Mouse (Mus musculus): Measurements from ENCODE around the gene Usp47. TPM values are rescaled to one million over a fixed set of nuclear protein-coding genes. Genes with fewer than 3 reads are reported as not detected.

The Usp47 gene
- total and polyA plus RNA-seq, 3 experiments: 37.3 to 122 (median 47.8) TPM

DNA sequence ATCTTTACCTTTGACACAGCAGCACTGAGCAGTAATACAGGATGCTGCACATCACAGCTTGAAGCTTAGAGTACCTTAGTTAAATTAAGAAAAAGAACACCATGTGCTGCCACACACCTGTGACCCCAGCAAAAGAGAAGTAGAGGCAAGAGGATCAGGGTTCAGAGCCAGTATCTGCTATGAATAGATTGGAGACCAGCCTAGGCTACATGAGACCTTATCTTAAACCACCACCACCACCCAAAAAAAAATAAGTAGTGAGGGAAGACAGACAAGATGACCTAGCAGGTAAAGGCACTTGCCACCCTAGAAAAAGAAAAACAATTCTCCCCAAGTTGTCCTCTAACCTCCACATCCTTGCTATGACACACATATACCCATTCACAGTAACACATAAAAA is 85.5 kb downstream of the Usp47 start:
- Histone ChIP-seq H3K4me1 (ENCODE audit: control insufficient read depth in 1 of 2, insufficient read depth in 2 of 2, low read length in 2 of 2) (peaks cover 0 to 13% of the 10 kb centered on the region in 2 experiments; a peak in 2 of 4 replicates), H3K27ac (ENCODE audit: control insufficient read depth, low read depth, low read length) (no peak overlapping the region), H3K9ac (ENCODE audit: control insufficient read depth, low read depth, low read length, poor library complexity, severe bottlenecking) (no peak overlapping the region), H3K79me2 (ENCODE audit: control insufficient read depth, insufficient read depth, low read length, poor library complexity) (no peaks in the 10 kb centered on the region), H3K36me3 (ENCODE audit: control insufficient read depth in 1 of 2, insufficient read depth in 2 of 2, low read length in 2 of 2) (peaks cover 13 to 19% of the 10 kb centered on the region in 2 experiments), H3K9me3 (replicated peaks; ENCODE audit: insufficient read depth, low read length) (no peaks in the 10 kb centered on the region), H3K4me3 (ENCODE audit: control insufficient read depth in 1 of 2, insufficient read depth in 1 of 2, low read depth in 2 of 2, low read length in 2 of 2) (no peak overlapping the region), H3K27me3 (ENCODE audit: control insufficient read depth in 1 of 2, insufficient read depth in 2 of 2, low read length in 2 of 2) (no peaks in the 10 kb centered on the region)
- no peak for TF ChIP-seq USF1 (IDR thresholded peaks at IDR 0.05; ENCODE audit: low read depth, low read length)
- TF ChIP-seq GABPA (IDR thresholded peaks at IDR 0.05; ENCODE audit: low read depth, low read length): no peak
- peak in 1 of 2 experiments; percentile 43; a peak in 1 of 4 replicates for TF ChIP-seq EP300 (IDR thresholded peaks at IDR 0.05; ENCODE audit: low read depth in 1 of 2, low read length in 2 of 2)
- TF ChIP-seq GATA1 (IDR thresholded peaks at IDR 0.05; ENCODE audit: low read depth, low read length): peak; percentile 28; the same call in 1 of the 2 replicates
- TF ChIP-seq TAL1 (IDR thresholded peaks at IDR 0.05; ENCODE audit: low read length): peak; percentile 22; the same call in 1 of the 2 replicates
- TF ChIP-seq ZNF384 (IDR thresholded peaks at IDR 0.05; ENCODE audit: low read depth, low read length): peak; percentile 53; the same call in 1 of the 2 replicates
- no peak for TF ChIP-seq E2F4 (IDR thresholded peaks at IDR 0.05; ENCODE audit: borderline replicate concordance, low read depth, low read length)
- no peak for TF ChIP-seq ZMIZ1 (IDR thresholded peaks at IDR 0.05; ENCODE audit: low read depth, low read length)
- TF ChIP-seq TCF12 (IDR thresholded peaks at IDR 0.05; ENCODE audit: low read depth, low read length): peak; percentile 67; the same call in 1 of the 2 replicates
- no peak for DNase-seq (ENCODE audit: low read depth, low spot score)

DNA sequence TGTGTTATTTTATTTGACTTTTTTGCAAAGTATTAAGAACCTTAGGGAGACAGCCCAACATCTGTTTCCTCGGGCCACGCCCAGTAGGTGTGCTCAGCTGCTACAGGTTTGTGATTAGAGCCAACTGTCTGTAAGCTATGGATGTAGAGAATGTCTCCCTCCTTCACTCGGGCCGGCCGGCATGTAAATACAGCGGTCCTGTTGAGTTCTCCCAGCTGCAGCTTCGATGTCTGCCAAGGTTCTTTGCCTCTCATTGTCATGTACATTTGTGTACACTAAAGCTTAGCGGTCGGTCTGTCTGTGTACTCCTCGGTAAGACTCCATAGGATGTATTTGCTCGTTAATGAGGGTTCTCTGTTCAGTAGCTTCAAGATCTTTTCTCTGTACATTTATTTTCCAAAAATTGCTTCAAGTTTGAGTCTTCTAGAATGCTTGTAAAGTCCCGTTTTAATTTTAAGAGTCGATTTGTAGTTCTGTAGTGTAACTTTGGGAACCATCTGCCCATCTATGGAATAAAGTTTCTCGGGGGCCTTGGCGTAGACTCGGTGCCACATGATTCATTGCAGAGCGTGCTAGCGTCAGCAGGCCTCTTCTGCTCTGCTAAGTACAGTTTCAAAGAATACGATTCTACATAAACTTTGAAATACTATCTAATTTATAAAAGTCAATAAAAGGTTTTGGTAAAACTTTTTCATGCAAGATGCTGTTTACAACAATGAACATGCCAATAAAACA is 87.5 kb downstream of the Usp47 start:
- H3K27ac ChIP-seq (ENCODE audit: control insufficient read depth, low read depth, low read length): no peak overlapping the region
- H3K36me3 ChIP-seq (ENCODE audit: control insufficient read depth in 1 of 2, insufficient read depth in 2 of 2, low read length in 2 of 2): peaks cover 13% of the 10 kb centered on the region in 2 experiments
- TF ChIP-seq USF1 (IDR thresholded peaks at IDR 0.05; ENCODE audit: low read depth, low read length) (no peak), MEF2A (IDR thresholded peaks at IDR 0.05; ENCODE audit: extremely low read depth, insufficient replicate concordance, low read depth, low read length, poor library complexity, severe bottlenecking) (no peak), TBP (IDR thresholded peaks at IDR 0.05; ENCODE audit: low read depth, low read length) (no peak), NRF1 (IDR thresholded peaks at IDR 0.05; ENCODE audit: insufficient read depth, low read depth, low read length, poor library complexity, severe bottlenecking) (no peak), ZNF384 (IDR thresholded peaks at IDR 0.05; ENCODE audit: low read depth, low read length) (no peak), ZC3H11A (IDR thresholded peaks at IDR 0.05; ENCODE audit: low read depth, low read length) (no peak), CHD1 (IDR thresholded peaks at IDR 0.05; ENCODE audit: low read depth, low read length) (no peak), RAD21 (IDR thresholded peaks at IDR 0.05; ENCODE audit: low read depth, low read length) (no peak), POLR2AphosphoS5 (IDR thresholded peaks at IDR 0.05; ENCODE audit: borderline replicate concordance, low read depth, low read length) (no peak), CHD2 (IDR thresholded peaks at IDR 0.05; ENCODE audit: low read length) (no peak)

More for the DNA sequence above, 87.5 kb downstream of the Usp47 start:
- H3K79me2 ChIP-seq (ENCODE audit: control insufficient read depth, insufficient read depth, low read length, poor library complexity): no peaks in the 10 kb centered on the region
- H3K9ac ChIP-seq (ENCODE audit: control insufficient read depth, low read depth, low read length, poor library complexity, severe bottlenecking): no peak overlapping the region
- DNase-seq (ENCODE audit: low read depth, low spot score): no peak
- peaks cover 0 to 13% of the 10 kb centered on the region in 2 experiments; a peak in 2 of 4 replicates for H3K4me1 ChIP-seq (ENCODE audit: control insufficient read depth in 1 of 2, insufficient read depth in 2 of 2, low read length in 2 of 2)
- no peak overlapping the region for H3K4me3 ChIP-seq (ENCODE audit: control insufficient read depth in 1 of 2, insufficient read depth in 1 of 2, low read depth in 2 of 2, low read length in 2 of 2)
- no peaks in the 10 kb centered on the region for H3K27me3 ChIP-seq (ENCODE audit: control insufficient read depth in 1 of 2, insufficient read depth in 2 of 2, low read length in 2 of 2)
- H3K9me3 ChIP-seq (replicated peaks; ENCODE audit: insufficient read depth, low read length): no peaks in the 10 kb centered on the region

All from MEL (cell line).